Comparison of ENCODE assay signal across 9 mouse cellular contexts in the genomic region with DNA sequence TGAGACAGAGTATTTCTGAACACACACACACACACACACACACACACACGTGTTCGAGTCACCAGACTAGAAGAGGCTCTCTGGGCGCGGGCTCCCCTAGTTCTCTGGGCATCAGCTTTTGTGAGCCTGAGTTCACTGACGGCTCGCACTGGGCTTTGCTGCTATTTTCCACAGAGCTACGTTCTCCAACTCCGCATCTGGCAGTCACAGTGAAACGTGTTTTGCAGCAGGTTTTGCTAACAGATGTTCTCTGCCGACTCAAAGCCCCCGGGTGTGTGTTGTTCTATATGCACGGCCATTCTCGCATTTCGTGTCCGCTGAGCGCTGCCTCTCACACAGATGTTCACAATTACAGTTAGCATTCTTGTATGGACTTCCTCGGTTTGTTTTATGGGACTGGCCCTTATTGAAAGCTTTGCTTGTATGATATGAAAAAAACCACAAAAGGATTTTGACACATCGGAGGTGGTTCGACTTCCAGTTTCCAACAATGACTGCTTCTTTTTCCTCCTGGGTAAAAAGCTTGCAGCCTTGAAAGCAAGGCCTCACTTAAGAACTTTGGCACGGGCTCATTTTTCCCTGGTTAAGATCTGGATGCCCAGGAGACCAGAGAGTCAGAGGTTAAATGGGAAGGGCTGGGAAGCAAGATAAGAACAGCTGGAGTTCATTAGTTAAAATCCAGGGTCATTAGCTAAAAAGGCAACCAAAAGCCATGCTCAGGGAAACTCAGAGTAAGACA. TPM values are rescaled to one million over a fixed set of nuclear protein-coding genes. Genes with fewer than 3 reads are reported as not detected.
DNase-seq lines count a peak whose midpoint lies in the region; ATAC-seq and TF ChIP-seq lines count a peak whose summit lies in the region.
"Had no signal": no experiment of that assay in that cellular context is flagged by ENCODE, and none has a peak within 500 bp of the region (broad histone marks: within the 10 kb centered on the region; RNA-seq: fewer than 3 reads in every experiment).

No protein-coding gene starts in this region.

- TF ChIP-seq POLR2A in kidney, adult 2 months (IDR thresholded peaks at IDR 0.05; ENCODE audit: low read depth, low read length), result no peak

- intact Hi-C loops in left cerebral cortex, postnatal 4 days (cut with DNase I), result no loop called here

- H3K4me2 ChIP-seq in forebrain, embryonic 14.5 days (ENCODE audit: low read length), result no peak overlapping the region
- H3K4me2 ChIP-seq in intestine, postnatal 0 days (replicated peaks; ENCODE audit: low read depth), result no peak overlapping the region
- H3K4me2 ChIP-seq: neural tube, embryonic 12.5 days had no signal

- no peak overlapping the region for H3K27ac ChIP-seq in forebrain, embryonic 14.5 days (ENCODE audit: low read depth, low read length)
- H3K27ac ChIP-seq in kidney, adult 2 months (ENCODE audit: insufficient read depth, low read depth, low read length), result no peak overlapping the region
- no peak overlapping the region for H3K27ac ChIP-seq in intestine, postnatal 0 days (ENCODE audit: low read depth, low read length)
- H3K27ac ChIP-seq: neural tube, embryonic 12.5 days had no signal

- no peaks in the 10 kb centered on the region for H3K9me3 ChIP-seq in forebrain, embryonic 14.5 days (replicated peaks; ENCODE audit: control insufficient read depth, low read length)
- no peaks in the 10 kb centered on the region for H3K9me3 ChIP-seq in intestine, postnatal 0 days (ENCODE audit: control insufficient read depth)
- H3K9me3 ChIP-seq: neural tube, embryonic 12.5 days had no signal

- no peak overlapping the region for H3K9ac ChIP-seq in forebrain, embryonic 14.5 days (ENCODE audit: low read length)
- H3K9ac ChIP-seq in intestine, postnatal 0 days (ENCODE audit: low read depth, low read length), result no peak overlapping the region
- H3K9ac ChIP-seq: neural tube, embryonic 12.5 days had no signal

- no peak for TF ChIP-seq CTCF in kidney, adult 2 months (conservative IDR thresholded peaks at IDR 0.05; ENCODE audit: insufficient read depth, insufficient read length, low read depth, low read length)
- TF ChIP-seq CTCF in intestine, postnatal 0 days (IDR thresholded peaks at IDR 0.05; ENCODE audit: low read depth), result no peak

- H3K36me3 ChIP-seq in forebrain, embryonic 14.5 days (ENCODE audit: control insufficient read depth, insufficient read depth, low read length), result no peaks in the 10 kb centered on the region
- no peaks in the 10 kb centered on the region for H3K36me3 ChIP-seq in kidney, adult 2 months (ENCODE audit: control insufficient read depth, insufficient read depth, low read length)
- H3K36me3 ChIP-seq in intestine, postnatal 0 days (ENCODE audit: control insufficient read depth, insufficient read depth), result no peaks in the 10 kb centered on the region
- H3K36me3 ChIP-seq: neural tube, embryonic 12.5 days had no signal

- WGBS in forebrain, embryonic 14.5 days, result 58% methylated on average over 20 of the region's 20 CpGs
- WGBS in kidney, adult 2 months, result 66% methylated on average over 20 of the region's 20 CpGs
- WGBS in intestine, postnatal 0 days, result 57% methylated on average over 20 of the region's 20 CpGs

- DNase-seq in right cerebral cortex, adult 18-20 months, result peak; percentile 4
- DNase-seq in right cerebral cortex, postnatal 25 days, result no peak
- DNase-seq in forebrain, embryonic 14.5 days (ENCODE audit: low spot score), result peak; percentile 48
- peak; percentile 25 for DNase-seq in kidney, adult 2 months
- DNase-seq in ovary, postnatal 36 days (ENCODE audit: low spot score), result peak; percentile 8
- no peak for DNase-seq in T-cell, adult 2 months (ENCODE audit: low spot score)
- DNase-seq in left cerebral cortex, postnatal 4 days, result no peak

- no peaks in the 10 kb centered on the region for H3K27me3 ChIP-seq in forebrain, embryonic 14.5 days (replicated peaks; ENCODE audit: control insufficient read depth, insufficient read depth, low read length)
- no peaks in the 10 kb centered on the region for H3K27me3 ChIP-seq in kidney, adult 2 months (replicated peaks; ENCODE audit: control insufficient read depth, insufficient read depth, low read length)
- no peaks in the 10 kb centered on the region for H3K27me3 ChIP-seq in intestine, postnatal 0 days (replicated peaks; ENCODE audit: control insufficient read depth, insufficient read depth, low read length)
- H3K27me3 ChIP-seq: neural tube, embryonic 12.5 days had no signal

- no peaks in the 10 kb centered on the region for H3K4me1 ChIP-seq in forebrain, embryonic 14.5 days (ENCODE audit: control insufficient read depth, insufficient read depth, low read length)
- no peaks in the 10 kb centered on the region for H3K4me1 ChIP-seq in kidney, adult 2 months (ENCODE audit: control insufficient read depth, insufficient read depth, low read length)
- no peaks in the 10 kb centered on the region for H3K4me1 ChIP-seq in intestine, postnatal 0 days (replicated peaks; ENCODE audit: control insufficient read depth, insufficient read depth, low read length)

- no peak overlapping the region for H3K4me3 ChIP-seq in forebrain, embryonic 14.5 days (ENCODE audit: low read depth, low read length)
- H3K4me3 ChIP-seq in kidney, adult 2 months (ENCODE audit: insufficient read depth, low read depth, low read length), result no peak overlapping the region
- no peak overlapping the region for H3K4me3 ChIP-seq in intestine, postnatal 0 days (ENCODE audit: low read depth, low read length)
- H3K4me3 ChIP-seq: neural tube, embryonic 12.5 days had no signal

- ATAC-seq in forebrain, embryonic 14.5 days, result no peak
- no peak for ATAC-seq in intestine, postnatal 0 days

RNA-seq across cellular contexts. Expression of gene Cdk15, which starts 13.4 kb away (rescaled TPM):
- 0.28 and 0.30 TPM in 2 replicates for polyA plus RNA-seq in forebrain, embryonic 14.5 days (2014; fragmentation: Nextera tagmentation; extraction: Ambion mirVana)
- polyA plus RNA-seq in kidney, adult 2 months (2012; rRNA removed), result 0.05 and 0.13 TPM in 2 replicates
- total RNA-seq in left cerebral cortex, postnatal 4 days (2021), result under 1 TPM in 1 of 2 experiments, not detected in 1; 0.34 TPM
- not detected in 2 replicates for polyA plus RNA-seq in intestine, postnatal 0 days (2015; fragmentation: Nextera tagmentation; extraction: Ambion mirVana)

RNA-seq across cellular contexts. Expression of gene Als2, which starts 33.1 kb away (rescaled TPM):
- 10.7 and 17.4 TPM in 2 replicates for polyA plus RNA-seq in forebrain, embryonic 14.5 days (2014; fragmentation: Nextera tagmentation; extraction: Ambion mirVana)
- 10.8 and 11.1 TPM in 2 replicates for polyA plus RNA-seq in kidney, adult 2 months (2012; rRNA removed)
- total RNA-seq in left cerebral cortex, postnatal 4 days (2021), result 10 to 100 TPM; 41.3 to 42.8 TPM
- 2.6 and 3.2 TPM in 2 replicates for polyA plus RNA-seq in intestine, postnatal 0 days (2015; fragmentation: Nextera tagmentation; extraction: Ambion mirVana)

Comparison
In these comparisons a context has a peak if more than half of its experiments do, and no peak if none do; other contexts are left out.
1. DNase-seq: peak in right cerebral cortex, adult 18-20 months (single experiment), forebrain, embryonic 14.5 days (single experiment), kidney, adult 2 months (single experiment) and ovary, postnatal 36 days (single experiment); none in right cerebral cortex, postnatal 25 days (single experiment), T-cell, adult 2 months (single experiment) and left cerebral cortex, postnatal 4 days (single experiment).